Mouse (Mus musculus): Measurements from ENCODE around the gene Gif.
A peak's percentile ranks its signal among the peaks of the same experiment; 100 is the strongest.

Gif gene

DNA sequence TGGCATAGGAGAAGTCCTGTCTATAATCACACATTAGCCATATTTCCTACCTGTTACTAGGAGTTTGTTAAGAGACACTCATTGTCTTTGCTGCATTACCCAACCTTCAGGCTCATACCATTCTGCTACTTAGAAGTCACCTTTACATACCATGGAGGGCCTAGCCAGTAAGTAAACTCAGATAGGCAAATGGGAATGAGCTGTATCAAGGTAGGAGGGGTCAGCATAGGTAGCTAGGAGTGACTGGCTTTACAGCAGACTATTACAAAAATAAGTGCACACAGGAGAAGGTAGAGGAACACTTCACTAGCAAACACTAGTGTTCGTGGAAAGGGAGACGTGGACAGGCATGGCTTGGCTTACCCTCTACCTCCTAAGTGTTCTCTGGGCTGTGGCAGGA is at the start of gene Gif:
TSS of gene Gif (plus strand) at position 257 of the 400 bp plus-strand sequence.
- DNase-seq (ENCODE audit: low spot score in 2 of 2) = no peak

DNA sequence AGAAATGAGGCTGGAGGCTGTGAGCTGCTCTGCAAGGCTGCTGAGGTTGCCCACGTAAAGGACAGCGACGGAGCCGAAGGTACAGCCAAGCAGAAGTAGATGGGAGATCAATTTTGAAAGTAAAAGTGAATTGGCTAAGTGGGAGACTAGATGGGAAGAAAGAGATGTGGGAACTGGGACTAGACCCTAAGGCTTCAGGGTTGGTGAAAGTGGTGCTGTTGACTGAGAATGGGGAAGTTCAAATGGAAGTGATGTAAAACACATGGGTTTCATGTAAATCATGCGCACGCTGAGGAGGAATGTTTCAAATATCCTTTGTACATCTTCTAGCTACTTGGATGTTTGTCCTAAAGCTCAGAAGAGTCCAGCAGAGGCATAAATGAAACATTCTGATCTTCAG is 49.0 kb upstream of the Gif start:
- DNase-seq (ENCODE audit: low spot score in 2 of 2) = no peak

DNA sequence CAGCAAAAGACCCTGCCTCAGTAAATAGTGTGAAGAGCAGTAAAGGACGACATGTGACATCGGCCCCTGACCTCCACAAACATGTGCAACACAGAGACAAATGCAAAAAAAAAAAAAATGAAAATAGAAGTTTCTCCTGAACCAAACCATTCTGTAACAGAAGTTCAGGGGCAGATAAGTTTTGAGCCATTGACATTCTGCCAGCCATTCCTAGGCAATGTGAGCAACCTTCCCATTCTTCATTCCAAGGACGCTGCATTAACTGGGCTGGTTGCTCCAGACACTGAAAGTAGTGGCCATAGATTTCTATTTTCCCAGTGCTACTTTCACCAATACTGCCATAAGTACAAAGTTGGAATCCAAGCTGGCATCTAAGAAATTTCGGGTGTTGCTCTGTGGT is 34.9 kb upstream of the Gif start:
- no peak for DNase-seq (ENCODE audit: low spot score in 2 of 2)

DNA sequence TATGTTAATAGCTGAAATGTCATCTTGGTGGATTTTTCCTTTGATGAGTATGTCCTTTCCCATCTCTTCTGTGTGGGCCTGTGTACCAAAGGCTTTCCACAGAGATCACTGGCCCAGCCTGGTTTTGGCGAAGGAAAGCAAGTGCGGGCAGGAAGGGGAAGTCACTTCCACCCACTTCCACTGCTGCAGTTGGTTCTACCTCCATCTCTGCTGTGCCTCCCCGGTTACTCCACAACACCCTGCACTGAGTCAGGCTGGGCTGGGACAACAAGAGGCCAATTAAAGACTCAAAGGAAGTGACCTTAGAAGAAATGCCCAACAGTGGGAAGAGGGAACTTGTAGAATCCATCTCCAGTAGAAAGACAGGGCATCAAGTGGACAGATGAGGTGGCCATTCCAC is 27.3 kb upstream of the Gif start:
- no peak for DNase-seq (ENCODE audit: low spot score in 2 of 2)

DNA sequence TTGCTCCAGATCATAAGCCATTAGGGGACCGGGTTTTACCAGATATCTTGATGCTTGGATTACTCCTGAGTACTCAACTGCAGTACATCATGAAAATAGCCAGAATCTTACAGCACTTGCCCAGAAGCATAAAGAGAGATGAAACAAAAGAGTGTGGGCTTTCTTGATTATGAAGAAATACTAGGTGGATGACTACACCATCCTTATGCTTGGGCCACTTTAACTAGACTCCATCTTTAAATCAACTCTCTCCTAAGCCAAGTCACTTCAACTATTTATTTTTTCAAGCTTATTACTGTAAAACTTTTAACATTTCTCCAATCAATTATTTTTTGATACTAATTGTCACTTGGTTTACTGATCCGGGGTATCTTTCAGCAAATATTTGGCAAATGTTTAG is 23.5 kb upstream of the Gif start:
- DNase-seq (ENCODE audit: low spot score in 2 of 2) = no peak

DNA sequence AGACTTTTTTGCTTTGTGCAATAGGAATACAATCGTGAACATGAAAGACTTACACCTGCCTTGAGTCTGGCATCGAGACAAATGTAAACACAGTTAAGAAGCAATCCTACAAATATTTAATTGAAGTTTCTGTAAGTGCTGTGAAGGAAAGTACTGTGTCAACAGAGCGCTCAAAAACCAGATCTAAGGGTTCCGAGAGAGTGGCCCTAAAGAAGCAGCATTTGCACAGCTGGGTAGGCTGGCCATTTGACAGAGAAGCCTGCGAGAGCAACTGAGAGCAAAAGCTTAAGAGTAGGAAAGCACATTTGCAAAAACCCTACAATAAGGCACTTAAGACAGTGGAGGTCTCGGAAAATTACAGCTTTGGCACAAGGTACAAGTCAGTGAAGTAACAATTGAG is 23.1 kb upstream of the Gif start:
- no peak for DNase-seq (ENCODE audit: low spot score in 2 of 2)

DNA sequence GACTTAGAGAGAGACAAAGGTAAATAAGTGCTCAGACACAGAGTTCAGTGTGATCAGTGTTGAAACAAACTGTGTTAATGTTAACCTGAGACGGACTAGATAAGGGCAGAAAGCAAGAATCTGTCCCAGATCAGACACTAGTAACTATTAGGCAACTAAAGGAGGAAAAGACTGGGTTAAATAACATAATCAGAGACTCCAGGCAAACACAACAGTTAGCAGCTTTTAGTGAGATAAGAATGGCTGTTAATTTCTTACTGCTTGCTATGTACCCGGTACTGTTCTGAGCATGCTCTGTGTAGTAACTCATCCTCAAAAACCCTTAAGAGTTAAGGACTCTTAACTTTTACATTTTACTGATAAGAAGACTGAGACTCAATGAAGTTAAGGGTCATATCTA is 21.4 kb upstream of the Gif start:
- no peak for DNase-seq (ENCODE audit: low spot score in 2 of 2)

DNA sequence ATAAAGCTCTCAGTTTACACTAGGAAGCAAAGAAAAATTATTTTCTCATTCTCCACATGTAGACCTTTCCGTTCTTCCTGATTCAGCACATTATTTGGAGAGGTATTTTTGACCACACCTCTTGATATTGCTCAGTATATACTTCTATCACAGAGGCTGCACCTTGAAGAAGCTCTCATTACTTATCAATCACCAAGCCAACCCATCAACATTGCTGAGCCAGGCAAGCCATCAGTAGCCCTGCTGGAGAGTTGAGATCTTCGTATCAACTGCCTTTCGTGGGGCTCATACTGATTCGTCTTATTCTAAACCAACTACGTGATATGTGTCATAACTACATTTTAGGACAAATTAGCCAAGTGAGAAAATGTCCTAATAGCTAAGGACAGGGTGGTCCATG is 20.1 kb upstream of the Gif start:
- no peak for DNase-seq (ENCODE audit: low spot score in 2 of 2)

DNA sequence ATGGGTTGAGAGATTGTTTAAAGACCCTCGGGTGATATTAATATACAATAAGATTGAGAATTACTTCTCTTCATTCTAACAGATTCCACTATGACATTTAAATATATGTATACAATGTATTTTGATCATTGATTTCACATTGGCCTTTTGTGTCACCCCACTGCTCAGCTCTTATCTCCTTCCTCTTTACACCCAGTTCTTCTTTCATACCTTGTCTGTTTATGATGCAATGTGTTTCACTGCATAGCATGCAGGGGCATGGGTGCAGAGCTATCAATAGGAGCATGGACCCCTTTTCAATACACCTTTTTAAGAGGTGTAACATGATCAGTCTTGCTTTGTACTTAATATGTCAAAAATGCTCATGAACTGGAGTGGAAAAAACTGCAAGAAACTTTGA is 17.1 kb upstream of the Gif start:
- no peak for DNase-seq (ENCODE audit: low spot score in 2 of 2)

DNA sequence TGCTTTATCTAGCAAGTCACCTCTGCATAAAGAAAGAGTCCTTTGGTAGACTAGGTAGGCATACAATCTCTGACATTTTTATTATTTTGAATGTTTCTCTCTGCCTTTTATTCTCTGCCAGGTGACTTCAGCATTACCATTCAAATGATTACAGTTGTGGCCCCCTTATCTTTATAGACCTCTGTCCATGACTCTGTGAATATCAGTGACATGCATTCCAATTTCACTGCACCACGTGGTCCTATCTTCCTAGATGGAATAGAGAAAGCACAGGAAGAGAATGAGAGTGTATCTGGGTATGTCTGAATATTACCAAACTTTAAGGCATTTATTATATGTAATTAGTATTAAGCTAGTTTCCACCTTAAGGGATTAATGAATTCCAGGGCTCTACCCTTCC is 10.9 kb upstream of the Gif start:
- DNase-seq (ENCODE audit: low spot score in 2 of 2) = no peak

DNA sequence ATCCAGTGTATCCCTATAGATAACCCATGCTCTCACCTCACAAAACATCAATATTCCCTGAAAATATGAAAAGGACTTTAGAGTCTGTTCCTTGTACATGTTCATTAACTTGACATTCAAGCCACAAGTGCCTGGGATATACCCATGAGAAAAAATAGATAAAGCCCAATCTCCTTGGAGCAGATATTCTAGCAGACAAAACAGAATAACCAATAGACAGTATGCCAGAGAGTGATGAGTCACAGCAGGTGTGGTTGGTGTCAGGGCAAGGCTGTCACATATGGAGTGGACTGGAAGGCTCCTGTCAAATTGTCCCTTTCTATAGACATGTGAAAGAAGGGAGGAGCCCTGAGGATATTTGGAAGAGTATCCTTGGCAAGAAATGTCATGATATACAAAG is 1.7 kb upstream of the Gif start:
- DNase-seq (ENCODE audit: low spot score in 2 of 2) = no peak

DNA sequence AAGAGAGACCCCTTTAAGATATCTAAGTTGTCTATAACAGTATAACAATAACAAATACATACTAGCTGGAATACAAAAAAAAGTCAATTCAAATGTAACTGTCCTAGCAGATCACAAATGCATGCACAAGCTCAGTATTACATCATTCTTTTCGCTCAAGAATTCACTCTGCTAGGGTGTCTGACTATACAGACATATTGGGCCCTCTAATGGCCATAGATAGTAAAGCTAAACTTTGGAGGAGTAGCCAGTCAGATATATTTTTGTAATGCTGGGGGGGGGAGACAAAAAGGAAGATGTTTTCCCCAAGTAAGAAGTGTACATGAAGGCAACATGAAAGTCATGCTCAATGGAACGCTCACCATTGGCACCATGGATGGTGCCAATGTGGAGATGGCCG is 17.7 kb downstream of the Gif start:
- DNase-seq (ENCODE audit: low spot score in 2 of 2) = no peak

DNA sequence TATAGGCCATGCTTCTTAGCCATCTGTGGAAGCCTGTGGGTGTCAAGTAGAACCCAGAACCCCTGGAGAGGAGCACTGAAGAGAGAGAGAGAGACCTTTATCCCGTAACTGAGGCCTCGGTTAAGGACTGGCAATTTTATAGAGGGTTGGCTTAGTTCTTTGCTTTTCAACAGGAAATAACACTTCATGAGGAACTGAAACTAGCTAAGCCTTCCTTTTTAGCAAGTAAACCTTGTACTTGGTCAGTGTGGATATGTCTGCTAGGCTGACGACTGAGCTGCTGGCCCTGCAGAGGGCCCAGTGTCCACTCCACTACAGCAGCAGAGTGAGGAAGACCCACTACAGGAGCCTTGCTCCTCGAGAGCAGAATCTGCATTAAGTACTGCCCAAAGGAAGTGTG is 19.1 kb downstream of the Gif start:
- no peak for DNase-seq (ENCODE audit: low spot score in 2 of 2)

DNA sequence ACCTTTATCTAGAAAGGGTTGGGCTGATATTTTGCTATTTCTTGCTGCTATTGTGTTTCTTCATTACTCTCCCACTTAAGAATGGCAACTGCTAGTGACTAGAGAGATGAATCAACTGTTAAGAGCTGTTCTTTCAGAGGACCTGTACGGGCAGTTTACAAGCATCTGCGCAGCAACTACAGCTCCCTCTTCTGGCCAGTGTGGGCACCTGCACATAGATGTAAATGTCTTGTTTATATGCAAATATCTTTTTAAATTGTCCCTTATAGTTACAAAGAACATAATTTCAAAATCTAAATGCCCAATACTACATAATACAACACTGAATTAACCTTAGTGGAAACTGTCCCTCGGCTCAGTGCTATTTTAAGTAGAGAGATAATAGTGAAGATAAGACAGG is 20.8 kb downstream of the Gif start:
- peak in 1 of 2 experiments; percentile 24 for DNase-seq (ENCODE audit: low spot score in 2 of 2)

DNA sequence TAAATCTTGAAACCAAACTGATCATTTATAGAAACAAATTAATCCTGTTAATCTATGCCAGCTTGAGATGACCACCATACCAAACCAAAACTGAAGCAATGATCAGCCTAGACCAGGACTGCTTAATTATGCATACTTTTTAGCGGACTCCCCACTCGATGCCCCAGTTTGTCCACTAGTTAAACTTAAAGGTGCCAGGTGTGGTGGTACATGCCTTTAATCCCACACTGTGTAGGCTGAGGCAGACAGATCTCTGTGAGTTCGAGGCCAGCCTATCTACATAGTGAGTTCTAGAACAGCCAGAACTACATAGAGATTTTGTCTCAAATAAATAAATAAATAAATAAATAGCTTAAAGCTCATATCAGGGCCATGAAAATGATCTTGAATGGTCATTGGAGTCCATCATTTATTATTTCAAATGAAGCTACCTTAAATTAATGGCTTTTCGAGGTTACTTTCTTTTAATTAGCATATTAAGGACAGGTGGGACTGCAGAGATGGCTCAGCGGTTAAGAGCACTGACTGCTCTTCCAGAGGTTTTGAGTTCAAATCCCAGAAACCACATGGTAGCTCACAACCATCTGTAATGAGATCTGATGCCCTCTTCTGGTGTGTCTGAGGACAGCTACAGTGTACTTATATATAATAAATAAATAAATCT is 22.0 kb downstream of the Gif start:
- DNase-seq (ENCODE audit: low spot score in 2 of 2) = no peak

DNA sequence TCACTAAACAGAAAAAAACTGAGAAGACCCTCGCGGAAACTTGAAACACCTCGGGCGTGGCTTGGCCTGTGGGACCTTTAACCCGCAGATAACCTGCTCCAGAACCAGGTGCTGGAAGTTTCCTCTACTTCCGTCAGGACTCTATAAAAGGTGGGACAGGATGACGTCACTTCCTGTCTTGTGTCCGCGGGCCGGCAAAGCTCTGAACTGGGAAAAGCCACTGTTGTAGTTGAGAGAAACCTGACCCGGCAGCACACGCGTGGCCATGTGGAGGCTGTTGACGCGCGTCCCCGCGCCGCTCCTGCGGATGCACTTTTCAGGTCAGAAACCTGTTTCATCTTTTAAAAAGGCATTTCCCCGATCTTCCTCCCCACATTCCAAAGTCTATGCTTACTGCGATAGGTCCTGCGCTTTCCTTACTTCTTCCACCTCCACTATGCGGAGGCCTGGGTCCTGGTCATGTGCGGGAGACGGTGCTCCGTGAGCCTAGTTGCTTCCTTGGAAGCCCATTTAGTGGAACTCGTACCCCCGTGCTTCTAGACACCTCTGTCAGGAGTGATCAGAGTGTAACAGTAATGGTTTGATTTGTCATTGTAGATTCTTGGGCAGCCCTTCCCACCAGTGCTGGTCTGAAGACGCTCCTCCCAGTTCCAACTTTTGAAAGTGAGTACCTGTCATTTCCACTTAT is 23.0 kb downstream of the Gif start, which contains the start of gene Mrpl16:
TSS of gene Mrpl16 (plus strand) at position 187 of the 688 bp plus-strand sequence.
- peak; percentile 77 to 94 for DNase-seq (ENCODE audit: low spot score in 2 of 2)

DNA sequence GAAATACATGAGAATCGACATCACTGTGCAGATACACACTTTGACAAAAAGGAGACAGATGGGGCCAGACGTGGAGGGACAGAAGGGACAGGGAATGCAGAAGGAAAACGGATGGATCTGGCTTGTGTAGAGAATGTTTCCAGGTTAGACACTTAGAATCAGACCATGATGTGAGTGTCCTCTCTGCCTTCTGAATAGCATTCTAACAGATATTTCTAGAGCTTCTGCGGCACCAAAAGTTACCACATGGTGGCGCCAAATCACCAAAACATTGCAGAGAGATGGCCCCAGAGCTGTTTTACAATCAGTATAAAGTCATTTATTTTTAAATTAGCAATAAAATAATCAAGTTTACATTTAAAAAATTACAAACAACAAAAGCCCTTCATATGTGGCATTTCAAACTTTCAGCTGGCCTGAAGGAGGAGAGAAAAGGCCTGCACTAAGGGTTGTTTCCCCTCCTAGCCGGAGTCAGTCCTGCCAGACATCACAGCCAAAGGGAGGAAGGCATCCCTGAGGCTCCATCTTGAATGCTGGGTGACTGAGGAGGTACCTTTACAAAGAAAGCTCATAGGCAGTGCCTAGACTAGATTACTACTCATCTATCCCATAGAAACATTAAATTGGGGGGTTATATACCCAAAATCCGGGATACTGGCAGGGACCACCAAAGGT is 30.0 kb downstream of the Gif start:
- peak in 1 of 2 experiments; percentile 75 for DNase-seq (ENCODE audit: low spot score in 2 of 2)

DNA sequence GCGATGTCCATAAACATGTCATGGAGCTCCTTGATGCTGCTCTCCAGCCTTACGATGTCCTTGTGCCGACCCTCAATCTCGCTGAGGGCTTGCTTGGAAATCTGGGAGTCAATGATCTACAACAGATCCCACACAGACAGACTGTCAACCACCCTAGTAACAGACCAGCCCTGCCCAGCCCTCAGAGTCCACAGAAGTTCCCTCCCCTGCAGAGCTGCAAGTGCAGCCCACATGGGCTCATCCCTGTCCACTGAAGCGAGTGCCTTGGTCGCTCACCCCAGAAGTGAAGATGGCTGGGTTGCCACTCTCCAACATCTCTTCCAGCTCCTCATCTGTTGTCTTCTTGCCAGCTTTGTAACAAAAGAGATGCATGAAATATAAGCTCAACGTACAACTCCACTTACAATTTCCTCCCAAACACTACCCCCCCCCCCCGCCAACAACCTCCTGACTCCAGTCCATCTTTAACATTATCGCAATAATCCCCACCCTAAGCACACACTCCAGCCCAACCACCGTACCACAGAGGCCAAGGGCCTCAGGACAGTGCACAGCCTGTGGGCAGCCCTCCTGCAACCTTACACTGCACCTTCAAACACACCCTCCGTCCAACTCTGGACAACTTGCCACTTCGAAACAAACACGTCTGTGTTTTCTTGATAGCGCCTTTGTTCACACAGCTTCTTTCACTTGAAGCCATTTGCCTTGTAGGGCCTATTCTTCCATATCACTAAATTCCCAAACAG is 38.2 kb downstream of the Gif start:
- no peak for DNase-seq (ENCODE audit: low spot score in 2 of 2)

DNA sequence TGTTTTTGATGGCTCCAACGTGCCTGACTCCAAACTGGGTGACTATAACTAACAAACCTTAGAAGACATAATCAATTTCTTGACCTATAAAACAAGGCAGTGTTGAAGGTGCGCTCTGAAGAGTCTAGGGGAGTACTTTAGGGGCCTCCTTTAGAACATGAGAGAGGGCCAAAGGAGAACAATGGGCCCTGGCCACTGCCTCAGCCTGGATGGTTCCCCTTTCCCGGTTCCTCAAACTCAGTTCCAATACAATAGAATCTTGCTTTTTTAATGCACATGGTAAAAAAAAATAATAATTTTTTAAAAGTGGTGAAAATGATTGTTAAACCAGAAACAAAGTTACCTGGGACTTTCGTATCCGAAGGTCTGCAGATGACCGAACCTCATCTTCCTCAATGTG is 40.5 kb downstream of the Gif start:
- no peak for DNase-seq (ENCODE audit: low spot score in 2 of 2)

DNA sequence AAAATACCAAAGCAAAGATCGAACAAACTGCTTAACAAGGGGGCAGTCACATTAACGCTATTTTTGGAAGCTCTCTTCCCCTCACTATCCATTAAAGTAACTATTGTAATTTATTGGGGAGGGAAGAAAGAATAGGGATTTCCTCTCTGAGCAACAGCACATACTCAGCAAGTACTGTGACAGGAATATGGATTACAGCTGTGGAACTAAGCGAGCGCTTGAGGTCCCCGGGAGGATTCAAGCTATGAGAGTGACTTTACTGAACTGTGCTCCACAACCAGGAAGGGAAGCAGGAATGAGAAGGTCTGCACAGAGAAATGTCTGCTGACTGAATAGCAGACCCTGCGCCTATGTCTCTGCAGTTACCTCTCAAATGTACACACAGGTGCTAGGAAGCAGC is 41.5 kb downstream of the Gif start:
- no peak for DNase-seq (ENCODE audit: low spot score in 2 of 2)

DNA sequence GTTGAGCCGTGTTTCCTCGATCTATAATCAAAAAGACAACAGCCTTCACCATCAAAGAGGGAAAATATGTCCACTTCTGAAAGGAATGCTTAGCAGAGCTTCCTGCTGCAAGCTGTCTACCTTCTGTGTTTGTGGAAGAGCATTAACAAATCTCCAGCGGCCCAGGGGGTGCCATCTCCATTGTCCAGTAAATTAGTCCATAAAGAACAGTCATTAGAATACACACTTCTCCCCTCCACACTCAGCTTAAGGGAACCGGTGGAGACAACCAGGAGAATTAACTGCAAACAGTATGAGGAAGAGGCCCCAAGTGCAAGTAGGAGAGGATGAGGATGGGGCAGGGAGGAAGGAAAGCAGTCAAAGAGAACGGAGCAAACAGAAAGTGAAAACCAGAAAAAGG is 44.5 kb downstream of the Gif start:
- DNase-seq (ENCODE audit: low spot score in 2 of 2) = no peak

DNA sequence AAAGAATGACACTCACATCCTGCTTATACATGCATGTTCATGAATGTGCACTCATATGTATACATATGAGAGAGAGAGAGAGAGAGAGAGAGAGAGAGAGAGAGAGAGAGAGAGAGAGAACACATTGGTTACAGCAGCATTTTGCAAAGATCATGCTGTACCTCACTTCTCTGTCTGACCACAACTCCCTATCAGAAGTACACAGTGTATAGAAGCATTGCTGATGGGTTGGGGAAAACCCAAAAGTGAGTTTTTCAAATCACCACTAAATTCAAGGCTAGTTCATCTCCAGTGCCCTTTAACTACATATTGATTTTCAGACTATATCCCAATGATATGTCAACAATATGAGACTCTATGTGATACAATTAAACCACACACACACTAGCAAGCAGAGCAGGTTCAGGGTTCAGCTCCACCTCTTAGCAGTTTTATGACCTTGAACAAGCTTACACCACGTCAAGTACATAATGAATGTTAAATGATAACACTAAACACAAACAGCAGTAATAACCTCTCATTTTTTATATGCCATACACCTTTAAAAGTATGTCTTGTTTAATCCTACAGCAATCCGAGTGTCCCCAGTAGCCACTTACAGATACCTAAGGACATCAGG is 46.5 kb downstream of the Gif start:
- no peak for DNase-seq (ENCODE audit: low spot score in 2 of 2)

All from left cerebral cortex, adult 9 months (tissue).